Mouse (Mus musculus): ENCODE measurements around the gene Lrmda. TPM values are rescaled to one million over a fixed set of nuclear protein-coding genes. Genes with fewer than 3 reads are reported as not detected.

The Lrmda gene
- total and polyA plus RNA-seq, 2 experiments from 2014 or later: 0.38 to 0.82 TPM

- ATAC-seq (ENCODE audit: insufficient read depth, low read depth) (no peak), DNase-seq (ENCODE audit: low spot score) (no peak)
- Histone ChIP-seq H3K36me3 (replicated peaks; ENCODE audit: control insufficient read depth, insufficient read depth, low read length) (no peaks in the 10 kb centered on the region), H3K4me1 (ENCODE audit: control insufficient read depth, insufficient read depth) (no peaks in the 10 kb centered on the region), H3K9me3 (replicated peaks; ENCODE audit: control insufficient read depth, low read length) (no peaks in the 10 kb centered on the region), H3K4me2 (ENCODE audit: low read depth, low read length) (no peak overlapping the region), H3K27ac (ENCODE audit: low read depth) (no peak overlapping the region), H3K4me3 (ENCODE audit: low read depth, low read length) (no peak overlapping the region), H3K9ac (replicated peaks; ENCODE audit: low read depth, low read length) (no peak overlapping the region), H3K27me3 (ENCODE audit: control insufficient read depth, insufficient read depth, low read length) (no peaks in the 10 kb centered on the region)
- TF ChIP-seq CTCF (IDR thresholded peaks at IDR 0.05; ENCODE audit: low read depth) (no peak), EP300 (IDR thresholded peaks at IDR 0.05; ENCODE audit: low read depth) (no peak)
- 66% methylated on average over 9 of the region's 9 CpGs for WGBS
Measured at GRCm38 (mm10) chr14:22357991-22358503, 338.5 kb downstream of the Lrmda start.

- no peak for ATAC-seq (ENCODE audit: insufficient read depth, low read depth)
- Histone ChIP-seq H3K4me3 (ENCODE audit: low read depth, low read length) (no peak overlapping the region), H3K4me1 (ENCODE audit: control insufficient read depth, insufficient read depth) (no peaks in the 10 kb centered on the region), H3K4me2 (ENCODE audit: low read depth, low read length) (no peak overlapping the region), H3K9ac (replicated peaks; ENCODE audit: low read depth, low read length) (no peak overlapping the region), H3K9me3 (replicated peaks; ENCODE audit: control insufficient read depth, low read length) (no peaks in the 10 kb centered on the region), H3K27me3 (ENCODE audit: control insufficient read depth, insufficient read depth, low read length) (no peaks in the 10 kb centered on the region), H3K27ac (ENCODE audit: low read depth) (no peak overlapping the region), H3K36me3 (replicated peaks; ENCODE audit: control insufficient read depth, insufficient read depth, low read length) (no peaks in the 10 kb centered on the region)
- whole genome bisulfite sequencing: 80% methylated on average over 6 of the region's 6 CpGs
- DNase-seq (ENCODE audit: low spot score): no peak
- TF ChIP-seq EP300 (IDR thresholded peaks at IDR 0.05; ENCODE audit: low read depth) (no peak), CTCF (IDR thresholded peaks at IDR 0.05; ENCODE audit: low read depth) (no peak)
Measured at GRCm38 (mm10) chr14:22364010-22364748, 344.7 kb downstream of the Lrmda start.

- DNase-seq (ENCODE audit: low spot score) (no peak), ATAC-seq (ENCODE audit: insufficient read depth, low read depth) (no peak)
- WGBS: 52% methylated on average over 6 of the region's 6 CpGs
- Histone ChIP-seq H3K9me3 (replicated peaks; ENCODE audit: control insufficient read depth, low read length) (no peaks in the 10 kb centered on the region), H3K4me2 (ENCODE audit: low read depth, low read length) (no peak overlapping the region), H3K27me3 (ENCODE audit: control insufficient read depth, insufficient read depth, low read length) (no peaks in the 10 kb centered on the region), H3K4me3 (ENCODE audit: low read depth, low read length) (no peak overlapping the region), H3K9ac (replicated peaks; ENCODE audit: low read depth, low read length) (no peak overlapping the region), H3K4me1 (ENCODE audit: control insufficient read depth, insufficient read depth) (no peaks in the 10 kb centered on the region), H3K27ac (ENCODE audit: low read depth) (no peak overlapping the region), H3K36me3 (replicated peaks; ENCODE audit: control insufficient read depth, insufficient read depth, low read length) (no peaks in the 10 kb centered on the region)
- TF ChIP-seq EP300 (IDR thresholded peaks at IDR 0.05; ENCODE audit: low read depth) (no peak), CTCF (IDR thresholded peaks at IDR 0.05; ENCODE audit: low read depth) (no peak)
Measured at GRCm38 (mm10) chr14:22364771-22365355, 345.4 kb downstream of the Lrmda start.

- no peaks in the 10 kb centered on the region for H3K27me3 ChIP-seq (ENCODE audit: control insufficient read depth, insufficient read depth, low read length)
- H3K9ac ChIP-seq (replicated peaks; ENCODE audit: low read depth, low read length): no peak overlapping the region
- WGBS: 55% methylated on average over 4 of the region's 4 CpGs
- DNase-seq (ENCODE audit: low spot score) (no peak), ATAC-seq (ENCODE audit: insufficient read depth, low read depth) (peak; percentile 49; the same call in 1 of the 2 replicates)
- H3K4me3 ChIP-seq (ENCODE audit: low read depth, low read length): no peak overlapping the region
- no peak overlapping the region for H3K4me2 ChIP-seq (ENCODE audit: low read depth, low read length)
- H3K36me3 ChIP-seq (replicated peaks; ENCODE audit: control insufficient read depth, insufficient read depth, low read length): no peaks in the 10 kb centered on the region
- no peaks in the 10 kb centered on the region for H3K4me1 ChIP-seq (ENCODE audit: control insufficient read depth, insufficient read depth)
- no peak overlapping the region for H3K27ac ChIP-seq (ENCODE audit: low read depth)
- H3K9me3 ChIP-seq (replicated peaks; ENCODE audit: control insufficient read depth, low read length): no peaks in the 10 kb centered on the region
- no peak for TF ChIP-seq EP300 (IDR thresholded peaks at IDR 0.05; ENCODE audit: low read depth)
- TF ChIP-seq CTCF (IDR thresholded peaks at IDR 0.05; ENCODE audit: low read depth): no peak
Measured at GRCm38 (mm10) chr14:22367615-22368014, 348.1 kb downstream of the Lrmda start.

- H3K27me3 ChIP-seq (ENCODE audit: control insufficient read depth, insufficient read depth, low read length): no peaks in the 10 kb centered on the region
- H3K4me1 ChIP-seq (ENCODE audit: control insufficient read depth, insufficient read depth): no peaks in the 10 kb centered on the region
- H3K36me3 ChIP-seq (replicated peaks; ENCODE audit: control insufficient read depth, insufficient read depth, low read length): no peaks in the 10 kb centered on the region
- no peak for ATAC-seq (ENCODE audit: insufficient read depth, low read depth)
- no peak overlapping the region for H3K4me2 ChIP-seq (ENCODE audit: low read depth, low read length)
- 49% methylated on average over 8 of the region's 8 CpGs for WGBS
- no peaks in the 10 kb centered on the region for H3K9me3 ChIP-seq (replicated peaks; ENCODE audit: control insufficient read depth, low read length)
- no peak overlapping the region for H3K9ac ChIP-seq (replicated peaks; ENCODE audit: low read depth, low read length)
- no peak overlapping the region for H3K27ac ChIP-seq (ENCODE audit: low read depth)
- TF ChIP-seq CTCF (IDR thresholded peaks at IDR 0.05; ENCODE audit: low read depth) (no peak), EP300 (IDR thresholded peaks at IDR 0.05; ENCODE audit: low read depth) (no peak)
- no peak overlapping the region for H3K4me3 ChIP-seq (ENCODE audit: low read depth, low read length)
- no peak for DNase-seq (ENCODE audit: low spot score)
Measured at GRCm38 (mm10) chr14:22371136-22371535, 351.6 kb downstream of the Lrmda start.

Measured in heart, postnatal 0 days (tissue).